Mouse (Mus musculus) A20 (cell line): Measurements from ENCODE around the gene Slc22a17.

Source experiments
- DNase-seq: peaks from one replicate; pipeline ENCODE4 v3.0.0-alpha.2; 2011; ENCODE audit warnings: low read depth, low spot score

Gene Slc22a17

GRCm38 (mm10) chr14:54863501-54864312, 49.2 kb downstream of the Slc22a17 start:
- DNase-seq: peak; percentile 93

- DNase-seq: peak; percentile 65
Measured at GRCm38 (mm10) chr14:54860511-54860910, 52.4 kb downstream of the Slc22a17 start.

- no peak for DNase-seq
Measured at GRCm38 (mm10) chr14:54857891-54858290, 55.0 kb downstream of the Slc22a17 start.

- no peak for DNase-seq
Measured at GRCm38 (mm10) chr14:54856703-54857102, 56.2 kb downstream of the Slc22a17 start.
